Comparison of ENCODE assay signal across 14 mouse cellular contexts in the genomic region with DNA sequence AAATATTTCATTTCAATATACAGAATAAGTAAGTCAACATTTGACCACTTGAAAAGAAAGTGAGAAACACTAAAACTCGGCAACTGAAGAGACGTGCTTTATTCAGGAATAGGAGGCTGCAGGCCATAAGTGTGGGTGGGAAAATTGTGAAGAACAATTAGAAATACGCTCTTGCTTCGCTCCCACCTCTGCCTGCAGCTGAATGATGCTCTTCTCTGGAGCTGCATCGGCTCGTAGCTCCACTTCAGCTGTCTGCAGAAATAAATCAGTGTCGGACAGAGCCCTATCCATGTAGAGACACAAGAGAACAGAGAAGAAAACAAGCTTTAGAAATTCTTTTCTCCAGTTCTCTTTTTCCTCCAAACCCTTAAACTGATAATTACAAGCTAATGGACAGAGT.
"Had no signal": no experiment of that assay in that cellular context is flagged by ENCODE, and none has a peak within 500 bp of the region (broad histone marks: within the 10 kb centered on the region; RNA-seq: fewer than 3 reads in every experiment).

No protein-coding gene starts in this region.

- ATAC-seq: liver, postnatal 0 days; lung, postnatal 0 days; midbrain, embryonic 13.5 days; midbrain, embryonic 16.5 days had no signal

- DNase-seq: liver, postnatal 0 days; lung, adult 2 months; lung, postnatal 14 days; lung, postnatal 36 days; retina, postnatal 1 day; right cerebral cortex, postnatal 14 days; right cerebral cortex, postnatal 4 days; spleen, adult 18-20 months; thymus, adult 18-20 months; thymus, postnatal 14 days; thymus, postnatal 36 days had no signal
